Mouse (Mus musculus) megakaryocyte, embryonic 14.5 days (primary cell): ENCODE measurements around the gene Zfp316.

Experiments
- FLI1 ChIP-seq: IDR thresholded peaks from 2 replicates; pipeline ENCODE4 v1.6.1; 2012; ENCODE audit warnings: low read length, inconsistent platforms, mixed read lengths
- GATA1 ChIP-seq: IDR thresholded peaks from 3 replicates; pipeline ENCODE4 v1.6.1; 2012; ENCODE audit warnings: mixed read lengths, low read length, inconsistent platforms, borderline replicate concordance

DNA sequence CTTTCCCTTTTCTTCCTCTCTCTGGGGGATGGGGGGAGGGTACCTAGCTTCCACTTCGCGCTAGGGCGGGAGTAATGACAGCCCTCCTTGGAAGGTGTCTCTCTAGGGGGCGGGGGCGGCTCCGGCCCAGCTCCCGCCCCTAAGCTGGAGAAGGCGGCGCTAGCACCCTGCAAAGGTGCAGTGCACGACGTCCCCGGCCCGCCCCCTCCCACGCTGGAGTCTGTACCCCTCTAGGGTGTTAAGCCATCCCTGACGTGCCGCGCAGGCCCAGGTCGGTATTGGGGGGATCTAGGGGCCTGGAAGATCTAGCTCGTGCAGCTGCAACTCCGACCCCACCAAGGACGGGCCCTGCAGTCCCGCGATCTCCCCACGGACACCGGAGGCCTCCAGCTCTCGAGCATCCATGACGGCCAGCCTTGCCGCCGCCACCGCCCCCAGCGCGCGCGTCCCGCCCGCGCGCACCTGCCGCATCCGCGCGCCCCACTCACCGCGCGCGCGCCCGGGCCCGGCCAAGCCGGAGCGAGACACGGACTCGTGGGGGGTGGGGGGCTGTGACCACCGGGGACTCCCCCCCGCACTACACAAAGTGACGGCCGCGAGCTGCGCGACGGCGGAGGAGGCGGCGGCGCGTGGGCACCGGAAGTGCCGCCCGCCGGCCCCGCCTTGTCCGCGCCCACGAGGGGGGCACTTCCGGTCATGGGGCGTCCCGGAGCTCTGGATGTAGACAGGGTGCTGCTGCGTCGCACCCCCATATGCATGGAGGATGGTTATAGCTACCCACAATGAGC lies at the start of gene Zfp316:
- TF ChIP-seq GATA1 (no peak), FLI1 (peak; percentile 81; the same call in 1 of the 2 replicates)
